Mouse (Mus musculus) midbrain, embryonic 16.5 days (tissue): ENCODE data around the gene Fkbp11. TPM values are rescaled to one million over a fixed set of nuclear protein-coding genes. Genes with fewer than 3 reads are reported as not detected.

ENCODE experiments used
- ATAC-seq: fragments of 200-750 bp; cut with Nextera tagmentation; 2 replicates; pipeline ENCODE4 v1.8.0; 2017; ENCODE audit warnings: moderate TSS enrichment
- H3K27ac ChIP-seq: fragments of 300-500 bp; sonication (generic); 2 replicates; pipeline ENCODE4 v1.5.1; 2014; ENCODE audit warnings: mild to moderate bottlenecking, low read length, mixed read lengths
- H3K27me3 ChIP-seq: fragments of 300-500 bp; sonication (generic); 2 replicates; pipeline ENCODE4 v1.6.1; 2014; ENCODE audit warnings: low read depth, low read length, mixed read lengths; ENCODE audit not compliant: control insufficient read depth, insufficient read depth
- H3K36me3 ChIP-seq: fragments of 300-500 bp; sonication (generic); 2 replicates; pipeline ENCODE4 v1.6.1; 2014; ENCODE audit warnings: mild to moderate bottlenecking, low read length, moderate library complexity, mixed read lengths; ENCODE audit not compliant: control insufficient read depth, insufficient read depth
- H3K4me1 ChIP-seq: fragments of 300-500 bp; sonication (generic); 2 replicates; pipeline ENCODE4 v1.6.1; 2014; ENCODE audit warnings: mild to moderate bottlenecking, low read length, mixed read lengths; ENCODE audit not compliant: control insufficient read depth, insufficient read depth
- H3K4me2 ChIP-seq: fragments of 300-500 bp; sonication (generic); 2 replicates; pipeline ENCODE4 v1.6.1; 2014; ENCODE audit warnings: mild to moderate bottlenecking, low read length, mixed read lengths
- H3K4me3 ChIP-seq: fragments of 300-500 bp; sonication (generic); 2 replicates; pipeline ENCODE4 v1.5.1; 2014; ENCODE audit warnings: low read depth, mild to moderate bottlenecking, low read length, moderate library complexity, mixed read lengths
- H3K9ac ChIP-seq: fragments of 300-500 bp; sonication (generic); 2 replicates; pipeline ENCODE4 v1.6.1; 2014; ENCODE audit warnings: low read depth, low read length, mixed read lengths
- H3K9me3 ChIP-seq: fragments of 300-500 bp; sonication (generic); replicated peaks from 2 replicates; pipeline ENCODE4 v1.6.1; 2014; ENCODE audit warnings: mild to moderate bottlenecking, low read length, mixed read lengths; ENCODE audit not compliant: control insufficient read depth, poor library complexity, severe bottlenecking
- WGBS: fragments of 180-500 bp; shearing (Covaris S2); extraction: QIAGEN DNeasy Blood & Tissue Kit; methylation state at CpG from one replicate; pipeline ENCODE4 v1.1.7; 2014; 5-methylcytosine and 5-hydroxymethylcytosine counted together
- polyA plus RNA-seq: library from polyadenylated mRNA; unstranded; fragments of >200 nt; fragmentation: Nextera tagmentation; extraction: Ambion mirVana; gene quantifications from 2 replicates; pipeline ENCODE4 v1.2.1, GENCODE M21; 2015

Gene Fkbp11
- polyA plus RNA-seq, 1 experiment from 2014 or later = 4.0 TPM

DNA sequence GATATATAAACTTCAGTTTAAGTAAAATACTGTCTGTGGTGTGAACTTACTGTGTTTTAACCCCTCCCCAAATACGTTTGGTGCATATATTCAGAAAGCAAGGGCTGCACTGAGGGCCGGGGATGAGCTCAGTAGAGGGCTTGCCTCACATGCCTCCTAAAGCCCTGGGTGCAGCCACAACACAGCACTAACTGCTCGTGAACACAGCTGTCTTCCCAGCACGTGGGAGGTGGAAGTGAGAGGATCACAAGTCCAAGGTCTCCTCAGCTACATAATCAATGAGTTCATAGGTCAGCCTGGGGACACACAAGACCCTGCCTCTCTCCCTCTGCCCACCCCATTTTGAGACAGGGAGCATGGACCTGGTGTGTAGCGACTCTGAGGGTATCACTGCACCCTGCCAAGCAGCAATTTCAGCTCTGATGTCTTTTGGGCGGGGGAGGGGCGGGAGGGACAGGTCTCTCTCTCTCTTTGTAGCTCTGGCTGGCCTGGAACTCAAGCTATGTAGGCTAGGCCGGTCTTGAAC lies 4.1 kb upstream of the Fkbp11 start:
- 71% methylated on average over 8 of the region's 8 CpGs for WGBS
- Histone ChIP-seq H3K4me3 (no peak overlapping the region), H3K36me3 (peaks cover 8% of the 10 kb centered on the region; the same call in 1 of the 2 replicates), H3K4me2 (no peak overlapping the region), H3K4me1 (peaks cover 8% of the 10 kb centered on the region), H3K27me3 (peaks cover 2% of the 10 kb centered on the region), H3K9ac (no peak overlapping the region), H3K27ac (no peak overlapping the region), H3K9me3 (no peaks in the 10 kb centered on the region)
- no peak for ATAC-seq

DNA sequence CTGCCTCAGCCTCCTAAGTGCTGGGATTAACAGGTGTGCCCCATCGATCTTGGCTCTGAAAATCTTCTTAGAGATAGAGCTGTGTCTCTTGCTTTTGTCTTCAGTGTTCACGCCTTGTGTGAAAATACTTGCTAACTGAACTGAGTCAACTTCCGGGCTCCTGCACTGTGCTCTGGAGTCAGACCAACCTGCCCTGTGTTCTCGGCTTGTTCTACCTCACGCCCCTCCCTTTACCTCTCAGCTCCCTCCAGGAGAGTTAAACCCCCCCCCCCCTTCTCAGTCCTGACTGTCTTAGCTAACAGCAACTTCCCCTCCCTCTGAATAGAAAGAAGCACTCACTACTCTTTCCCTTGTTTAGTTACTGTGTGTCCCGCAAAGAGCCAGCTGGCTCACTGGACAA lies 2.8 kb upstream of the Fkbp11 start:
- Histone ChIP-seq H3K9ac (no peak overlapping the region), H3K9me3 (no peaks in the 10 kb centered on the region), H3K36me3 (0 out of 2 replicates have a peak, but pooled peaks cover under 1% of the 10 kb centered on the region), H3K4me3 (no peak overlapping the region), H3K27me3 (peaks cover 7% of the 10 kb centered on the region), H3K27ac (no peak overlapping the region), H3K4me1 (peaks cover 11% of the 10 kb centered on the region), H3K4me2 (no peak overlapping the region)
- WGBS = 86% methylated on average over 6 of the region's 6 CpGs
- ATAC-seq = no peak

DNA sequence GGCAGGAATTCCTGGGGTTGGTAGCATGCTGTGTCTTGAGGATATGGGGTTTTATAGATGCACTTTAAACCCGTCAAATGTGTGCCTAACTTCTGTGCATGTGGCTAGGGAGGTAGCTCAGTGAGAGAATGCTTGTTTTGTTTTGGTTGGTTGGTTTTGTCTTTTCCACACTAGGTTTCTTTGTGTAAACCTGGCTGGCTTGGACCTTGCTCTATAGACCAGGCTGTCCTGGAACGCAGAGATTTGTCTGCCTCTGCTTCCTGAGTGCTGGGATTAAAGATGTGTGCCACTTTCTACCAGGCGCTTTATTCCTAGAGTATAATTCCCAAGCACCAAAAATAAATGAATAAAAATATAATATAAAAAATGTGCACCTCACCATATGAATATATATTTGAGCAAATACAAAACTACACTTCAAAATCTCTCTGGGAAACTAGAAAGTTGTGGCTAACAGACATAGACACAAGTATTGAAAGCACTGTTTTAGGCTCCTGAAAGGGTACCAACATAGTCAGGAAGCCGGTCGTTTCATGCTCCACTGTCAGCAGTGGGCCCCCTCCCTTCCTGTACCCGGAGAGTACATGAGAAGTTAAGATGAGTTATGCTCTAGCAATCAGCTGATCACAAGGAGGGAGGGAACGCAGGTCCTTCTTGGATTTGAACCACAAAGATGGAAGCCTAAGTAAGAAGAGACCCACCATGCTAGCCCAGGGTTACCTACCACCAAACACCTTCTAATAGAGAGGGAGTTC lies 2.0 kb upstream of the Fkbp11 start:
- H3K4me1 ChIP-seq = peaks cover 11% of the 10 kb centered on the region

DNA sequence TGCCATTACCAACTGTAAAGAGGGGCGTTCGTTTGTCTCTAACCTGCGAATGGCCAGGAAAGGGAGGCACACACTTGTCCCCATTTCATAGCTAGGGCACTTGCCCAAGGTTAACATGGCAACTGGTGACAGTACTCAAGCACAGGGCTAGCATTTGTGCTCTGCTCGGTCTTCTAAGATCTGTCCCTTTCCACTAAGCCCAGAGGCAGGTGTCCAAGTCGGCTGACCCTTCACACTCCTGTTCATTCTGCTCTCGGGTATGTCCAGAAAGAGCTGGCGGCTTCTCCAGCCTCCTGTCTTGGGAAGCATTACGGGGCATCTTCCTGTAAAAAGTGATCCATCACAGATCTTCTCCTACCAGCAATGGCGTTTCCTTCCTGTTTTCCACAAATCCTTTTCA lies 368 bp upstream of the Fkbp11 start:
- Histone ChIP-seq H3K27ac (no peak overlapping the region), H3K9ac (0 out of 2 replicates have a peak overlapping the region, but pooled peaks have one; percentile 57), H3K4me3 (peak overlapping the region; percentile 41), H3K9me3 (no peaks in the 10 kb centered on the region), H3K36me3 (no peaks in the 10 kb centered on the region), H3K4me2 (peak overlapping the region; percentile 92), H3K27me3 (peaks cover 9% of the 10 kb centered on the region), H3K4me1 (peaks cover 11% of the 10 kb centered on the region)
- WGBS = 39% methylated on average over 9 of the region's 9 CpGs
- ATAC-seq = no peak

More for the DNA sequence above, 2.0 kb upstream of the Fkbp11 start:
- Histone ChIP-seq H3K36me3 (no peaks in the 10 kb centered on the region), H3K4me3 (no peak overlapping the region), H3K4me2 (no peak overlapping the region), H3K9me3 (no peaks in the 10 kb centered on the region), H3K27me3 (peaks cover 7% of the 10 kb centered on the region), H3K27ac (no peak overlapping the region), H3K9ac (no peak overlapping the region)
- no peak for ATAC-seq
- 79% methylated on average over 7 of the region's 7 CpGs for WGBS

DNA sequence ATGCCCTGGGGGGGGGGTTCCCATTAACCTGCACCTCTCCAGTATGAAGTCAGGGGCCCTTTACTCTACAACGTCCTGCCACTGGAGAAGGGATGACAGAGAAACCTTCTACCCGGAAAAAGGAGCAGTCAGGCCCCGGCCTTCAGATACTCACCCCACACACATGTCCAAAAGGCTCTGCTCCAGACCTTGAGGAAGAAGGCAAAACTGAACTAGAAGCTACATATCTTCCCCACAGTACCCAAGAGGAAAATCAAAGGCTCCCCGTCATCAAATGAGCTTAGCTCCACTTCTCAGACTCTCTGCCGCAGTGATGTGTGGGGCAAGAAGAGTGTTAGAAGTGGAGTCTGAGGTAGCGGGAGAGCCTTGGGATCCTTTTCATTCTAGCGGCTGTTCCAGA lies 1.3 kb downstream of the Fkbp11 start:
- Histone ChIP-seq H3K36me3 (no peaks in the 10 kb centered on the region), H3K9ac (no peak overlapping the region), H3K4me3 (no peak overlapping the region), H3K4me2 (no peak overlapping the region), H3K9me3 (no peaks in the 10 kb centered on the region), H3K27me3 (peaks cover 14% of the 10 kb centered on the region), H3K27ac (no peak overlapping the region), H3K4me1 (peaks cover 11% of the 10 kb centered on the region)
- 43% methylated on average over 7 of the region's 7 CpGs for WGBS
- no peak for ATAC-seq

DNA sequence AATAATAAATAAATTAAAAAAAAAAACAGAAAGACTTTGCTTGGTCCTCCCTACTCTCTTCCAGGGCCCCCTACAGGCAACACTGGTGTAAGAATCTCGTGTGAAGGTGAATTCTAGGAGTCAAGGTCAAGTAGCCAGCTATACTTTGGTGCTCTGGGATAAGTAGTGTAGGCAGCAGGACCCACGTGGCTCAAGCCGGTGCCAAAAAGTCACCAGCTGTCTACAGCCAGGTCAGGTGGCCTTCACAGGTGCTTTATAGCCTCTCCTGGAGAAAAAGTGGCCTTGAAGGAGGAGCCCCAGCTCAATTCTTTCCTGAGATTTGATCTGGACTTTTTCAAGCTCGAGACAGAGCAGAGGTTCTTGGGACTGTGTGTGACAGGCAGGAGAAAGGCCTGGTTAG lies 1.9 kb downstream of the Fkbp11 start:
- Histone ChIP-seq H3K4me2 (no peak overlapping the region), H3K27me3 (peaks cover 14% of the 10 kb centered on the region), H3K9me3 (no peaks in the 10 kb centered on the region), H3K27ac (no peak overlapping the region), H3K9ac (no peak overlapping the region), H3K4me1 (peaks cover 11% of the 10 kb centered on the region), H3K36me3 (no peaks in the 10 kb centered on the region), H3K4me3 (no peak overlapping the region)
- no peak for ATAC-seq
- whole genome bisulfite sequencing = 71% methylated on average over 4 of the region's 4 CpGs

DNA sequence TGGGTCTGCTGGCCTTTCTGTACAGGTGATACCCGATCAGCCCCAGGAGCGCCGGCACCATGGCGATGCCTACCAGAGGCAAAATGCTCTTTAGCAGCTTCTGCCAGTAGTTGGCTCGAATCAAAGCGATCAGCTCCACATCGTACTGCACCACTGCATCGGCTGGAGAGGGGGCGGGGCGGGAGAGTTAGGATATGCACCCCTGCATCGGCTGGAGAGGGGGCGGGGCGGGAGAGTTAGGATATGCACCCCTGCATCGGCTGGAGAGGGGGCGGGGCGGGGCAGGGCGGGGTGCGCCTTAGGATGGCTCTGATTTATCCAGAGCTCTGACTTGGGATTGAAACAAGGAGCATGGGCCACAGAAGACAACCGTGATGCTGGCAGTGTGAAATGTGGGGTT lies 3.6 kb downstream of the Fkbp11 start:
- Histone ChIP-seq H3K4me2 (peak overlapping the region; percentile 15; the same call in 1 of the 2 replicates), H3K27me3 (peaks cover 11% of the 10 kb centered on the region), H3K36me3 (no peaks in the 10 kb centered on the region), H3K4me3 (no peak overlapping the region), H3K27ac (no peak overlapping the region), H3K9ac (no peak overlapping the region), H3K4me1 (peaks cover 11% of the 10 kb centered on the region), H3K9me3 (no peaks in the 10 kb centered on the region)
- no peak for ATAC-seq
- WGBS = 34% methylated on average over 18 of the region's 19 CpGs

DNA sequence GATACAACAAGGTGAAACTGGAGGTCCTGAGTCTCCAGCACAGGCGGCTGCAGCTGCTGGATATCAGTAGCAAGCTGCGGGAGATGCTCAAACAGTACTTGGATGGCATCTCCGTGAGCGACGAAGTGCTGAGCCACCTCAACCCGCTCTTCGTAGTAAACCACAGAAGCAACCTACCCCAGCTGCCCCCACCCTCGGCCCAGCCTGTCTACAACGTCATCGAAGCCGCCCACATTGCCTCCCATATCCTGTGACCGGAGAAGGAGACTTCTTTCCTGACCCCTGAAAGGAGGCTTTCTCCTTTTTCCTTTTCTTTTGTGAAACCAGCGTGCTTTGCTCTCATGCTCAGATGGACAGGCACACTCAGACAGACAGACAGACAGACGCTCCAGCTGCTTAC lies 5.1 kb downstream of the Fkbp11 start:
- ATAC-seq = no peak
- Histone ChIP-seq H3K4me2 (no peak overlapping the region), H3K27me3 (peaks cover 11% of the 10 kb centered on the region), H3K4me3 (no peak overlapping the region), H3K9me3 (no peaks in the 10 kb centered on the region), H3K9ac (no peak overlapping the region), H3K27ac (no peak overlapping the region), H3K36me3 (no peaks in the 10 kb centered on the region), H3K4me1 (peaks cover 9% of the 10 kb centered on the region)
- 73% methylated on average over 14 of the region's 14 CpGs for WGBS

DNA sequence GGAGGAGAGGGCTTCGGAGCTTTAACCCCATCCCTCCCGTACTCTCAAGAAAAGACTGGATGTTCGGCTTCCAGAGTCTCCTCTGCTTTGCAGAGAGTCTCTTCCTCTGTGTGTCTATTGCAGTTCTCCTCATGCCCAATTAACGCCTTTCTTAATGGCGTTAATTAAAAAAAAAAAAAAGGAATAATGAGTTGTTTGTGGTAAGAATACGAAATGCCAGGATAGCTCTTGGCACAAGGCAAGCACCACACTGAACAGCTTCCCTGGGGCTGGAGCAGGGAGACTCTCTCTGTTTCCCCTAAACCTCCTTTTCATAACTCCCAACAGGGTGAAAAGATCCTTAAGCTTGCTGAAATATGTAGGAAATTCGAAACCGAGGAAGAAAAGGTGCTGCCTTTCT lies 5.8 kb downstream of the Fkbp11 start:
- no peak for ATAC-seq
- H3K36me3 ChIP-seq = no peaks in the 10 kb centered on the region
- H3K9me3 ChIP-seq = no peaks in the 10 kb centered on the region
- H3K9ac ChIP-seq = no peak overlapping the region
- no peak overlapping the region for H3K4me2 ChIP-seq
- peaks cover 3% of the 10 kb centered on the region; the same call in 1 of the 2 replicates for H3K4me1 ChIP-seq
- H3K27ac ChIP-seq = no peak overlapping the region
- H3K4me3 ChIP-seq = no peak overlapping the region
- 74% methylated on average over 8 of the region's 8 CpGs for WGBS
- H3K27me3 ChIP-seq = peaks cover 11% of the 10 kb centered on the region; the same call in 1 of the 2 replicates
